Mouse (Mus musculus) thymus, adult 18-20 months (tissue): ENCODE measurements around the gene Dock3.

Source experiments
- DNase-seq, 2 experiments: peaks; one replicate each; pipeline ENCODE4 v3.0.0; 2022; ENCODE audit warnings: mixed read lengths in 2 of 2

Dock3 gene

GRCm38 (mm10) chr9:107003187-107003586, 228.5 kb downstream of the Dock3 start:
- no peak for DNase-seq

GRCm38 (mm10) chr9:106970742-106971141, 261.0 kb downstream of the Dock3 start:
- no peak for DNase-seq

GRCm38 (mm10) chr9:106958452-106958851, 273.3 kb downstream of the Dock3 start:
- DNase-seq = no peak

GRCm38 (mm10) chr9:106955486-106955885, 276.2 kb downstream of the Dock3 start:
- no peak for DNase-seq

- DNase-seq = no peak
Observed at GRCm38 (mm10) chr9:106934998-106935397, 296.7 kb downstream of the Dock3 start.

- DNase-seq = no peak
Observed at GRCm38 (mm10) chr9:106914878-106915277, 316.8 kb downstream of the Dock3 start.

GRCm38 (mm10) chr9:106913759-106914158, 317.9 kb downstream of the Dock3 start:
- DNase-seq = no peak

GRCm38 (mm10) chr9:106911624-106912023, 320.1 kb downstream of the Dock3 start:
- DNase-seq = no peak

GRCm38 (mm10) chr9:106908715-106909114, 323.0 kb downstream of the Dock3 start:
- DNase-seq = no peak

- DNase-seq = no peak
Observed at GRCm38 (mm10) chr9:106908174-106908573, 323.5 kb downstream of the Dock3 start.

- DNase-seq = no peak
Observed at GRCm38 (mm10) chr9:106906597-106906996, 325.1 kb downstream of the Dock3 start.

- no peak for DNase-seq
Observed at GRCm38 (mm10) chr9:106903791-106904134, 327.9 kb downstream of the Dock3 start.

GRCm38 (mm10) chr9:106903099-106903790, 328.5 kb downstream of the Dock3 start:
- DNase-seq = no peak

GRCm38 (mm10) chr9:106901596-106901995, 330.1 kb downstream of the Dock3 start:
- DNase-seq = no peak

GRCm38 (mm10) chr9:106898901-106899300, 332.8 kb downstream of the Dock3 start:
- DNase-seq = no peak

- DNase-seq = no peak
Observed at GRCm38 (mm10) chr9:106893327-106893726, 338.4 kb downstream of the Dock3 start.

- DNase-seq = peak in 1 of 2 experiments; percentile 11
Observed at GRCm38 (mm10) chr9:106892552-106892875, 339.2 kb downstream of the Dock3 start.

- peak; percentile 97 to 98 for DNase-seq
Observed at GRCm38 (mm10) chr9:106891829-106892551, 339.7 kb downstream of the Dock3 start, which contains the start of gene Manf. Manf (minus strand) TSS chr9:106891979.

- DNase-seq = no peak
Observed at GRCm38 (mm10) chr9:106891341-106891741, 340.4 kb downstream of the Dock3 start.

- no peak for DNase-seq
Observed at GRCm38 (mm10) chr9:106890496-106891240, 341.0 kb downstream of the Dock3 start.

GRCm38 (mm10) chr9:106889321-106889720, 342.4 kb downstream of the Dock3 start:
- no peak for DNase-seq

GRCm38 (mm10) chr9:106888346-106888745, 343.4 kb downstream of the Dock3 start:
- no peak for DNase-seq

GRCm38 (mm10) chr9:106886828-106887702, 344.6 kb downstream of the Dock3 start, which contains the start of gene Rbm15b:
Rbm15b (minus strand) TSS chr9:106887428.
- DNase-seq = peak; percentile 97
